Mouse (Mus musculus) central nervous system, embryonic 11.5 days (tissue): Measurements from ENCODE around the gene Tsen2. TPM values are rescaled to one million over a fixed set of nuclear protein-coding genes. Genes with fewer than 3 reads are reported as not detected.

Experiments
- polyA plus RNA-seq: library from polyadenylated mRNA; depleted of rRNA; stranded (reverse); fragments of >200 nt; gene quantifications from 2 replicates; pipeline ENCODE4 v1.2.3, GENCODE M21; 2012; rRNA removed

Tsen2 gene
- 12.9 and 16.7 TPM in 2 replicates for polyA plus RNA-seq

GRCm38 (mm10) chr6:115544442-115544970 is at the start of gene Tsen2:
Gene Tsen2, plus strand, starts transcription at chr6:115544664.

GRCm38 (mm10) chr6:115592458-115592857 is 48.0 kb downstream of the Tsen2 start, which contains the start of gene Mkrn2os:
Gene Mkrn2os, minus strand, starts transcription at chr6:115592576.

GRCm38 (mm10) chr6:115601715-115602523 is 57.5 kb downstream of the Tsen2 start, which contains the start of gene Mkrn2:
Gene Mkrn2, plus strand, starts transcription at chr6:115601902.

Other genes with a start within 250 kb of the Tsen2 start
- gene Pparg, start 183.7 kb upstream of the Tsen2 start, polyA plus RNA-seq = 0.07 and 0.31 TPM in 2 replicates
- 0.11 and 0.30 TPM in 2 replicates for gene Mkrn2os, start 47.9 kb downstream of the Tsen2 start, polyA plus RNA-seq
- 12.2 and 20.2 TPM in 2 replicates for gene Mkrn2, start 57.2 kb downstream of the Tsen2 start, polyA plus RNA-seq
- 168 and 189 TPM in 2 replicates for gene Raf1, start 132.0 kb downstream of the Tsen2 start, polyA plus RNA-seq
- gene Tmem40, start 217.7 kb downstream of the Tsen2 start, polyA plus RNA-seq = 2.3 and 2.9 TPM in 2 replicates
- gene Cand2, start 229.9 kb downstream of the Tsen2 start, polyA plus RNA-seq = 41.4 and 51.1 TPM in 2 replicates